Comparison of ENCODE assay signal across 7 mouse cellular contexts in genomic region chr19:5841389-5841946, GRCm38 (mm10). TPM values are rescaled to one million over a fixed set of nuclear protein-coding genes. Genes with fewer than 3 reads are reported as not detected.
DNase-seq lines count a peak whose midpoint lies in the region; ATAC-seq and TF ChIP-seq lines count a peak whose summit lies in the region.

No protein-coding gene starts in this region.

- H3K4me3 ChIP-seq in neural tube, embryonic 13.5 days, result no peak overlapping the region
- H3K4me3 ChIP-seq in bone marrow, adult 2 months (replicated peaks; ENCODE audit: control insufficient read depth, low read depth, low read length), result peak overlapping the region; percentile 41
- peak overlapping the region; percentile 57; the same call in 1 of the 2 replicates for H3K4me3 ChIP-seq in intestine, postnatal 0 days (ENCODE audit: low read depth, low read length)
- peak overlapping the region; percentile 11; the same call in 1 of the 2 replicates for H3K4me3 ChIP-seq in small intestine, adult 2 months (ENCODE audit: low read depth, low read length)
- H3K4me3 ChIP-seq in forebrain, embryonic 14.5 days (ENCODE audit: low read depth, low read length), result no peak overlapping the region

- H3K9ac ChIP-seq in neural tube, embryonic 13.5 days, result no peak overlapping the region
- H3K9ac ChIP-seq in intestine, postnatal 0 days (ENCODE audit: low read depth, low read length), result peak overlapping the region; percentile 27; the same call in 1 of the 2 replicates
- no peak overlapping the region; the same call in 1 of the 2 replicates for H3K9ac ChIP-seq in forebrain, embryonic 14.5 days (ENCODE audit: low read length)

- ATAC-seq in neural tube, embryonic 13.5 days (ENCODE audit: low read depth), result no peak
- peak; percentile 4; the same call in 1 of the 2 replicates for ATAC-seq in intestine, postnatal 0 days
- no peak for ATAC-seq in forebrain, embryonic 14.5 days

- no peak for TF ChIP-seq CTCF in bone marrow, adult 2 months (IDR thresholded peaks at IDR 0.05; ENCODE audit: control insufficient read depth, insufficient read depth, low read length)
- no peak for TF ChIP-seq CTCF in intestine, postnatal 0 days (IDR thresholded peaks at IDR 0.05; ENCODE audit: low read depth)
- no peak for TF ChIP-seq CTCF in small intestine, adult 2 months (IDR thresholded peaks at IDR 0.05; ENCODE audit: extremely low read depth, insufficient read length, insufficient replicate concordance, low read depth, low read length)

- H3K36me3 ChIP-seq in neural tube, embryonic 13.5 days, result no peaks in the 10 kb centered on the region
- H3K36me3 ChIP-seq in intestine, postnatal 0 days (ENCODE audit: control insufficient read depth, insufficient read depth), result no peaks in the 10 kb centered on the region
- H3K36me3 ChIP-seq in small intestine, adult 2 months (ENCODE audit: control insufficient read depth, insufficient read depth, low read length), result peaks cover 16% of the 10 kb centered on the region
- no peaks in the 10 kb centered on the region for H3K36me3 ChIP-seq in forebrain, embryonic 14.5 days (ENCODE audit: control insufficient read depth, insufficient read depth, low read length)

- peaks cover 53% of the 10 kb centered on the region for H3K4me1 ChIP-seq in neural tube, embryonic 13.5 days (replicated peaks)
- peaks cover 2% of the 10 kb centered on the region; the same call in 1 of the 2 replicates for H3K4me1 ChIP-seq in bone marrow, adult 2 months (ENCODE audit: control insufficient read depth, insufficient read depth, low read length)
- no peaks in the 10 kb centered on the region for H3K4me1 ChIP-seq in intestine, postnatal 0 days (replicated peaks; ENCODE audit: control insufficient read depth, insufficient read depth, low read length)
- H3K4me1 ChIP-seq in small intestine, adult 2 months (ENCODE audit: control insufficient read depth, insufficient read depth, insufficient read length, low read length), result peaks cover 7% of the 10 kb centered on the region
- H3K4me1 ChIP-seq in forebrain, embryonic 14.5 days (ENCODE audit: control insufficient read depth, insufficient read depth, low read length), result peaks cover 36% of the 10 kb centered on the region

- no peak overlapping the region for H3K27ac ChIP-seq in neural tube, embryonic 13.5 days (replicated peaks)
- H3K27ac ChIP-seq in bone marrow, adult 2 months (ENCODE audit: control insufficient read depth, insufficient read depth, low read depth, low read length, poor library complexity), result peak overlapping the region; percentile 37; the same call in 1 of the 2 replicates
- H3K27ac ChIP-seq in intestine, postnatal 0 days (ENCODE audit: low read depth, low read length), result peak overlapping the region; percentile 54
- H3K27ac ChIP-seq in small intestine, adult 2 months (ENCODE audit: insufficient read depth, low read depth, low read length), result peak overlapping the region; percentile 60
- H3K27ac ChIP-seq in forebrain, embryonic 14.5 days (ENCODE audit: low read depth, low read length), result no peak overlapping the region; the same call in 1 of the 2 replicates

- H3K4me2 ChIP-seq in neural tube, embryonic 13.5 days, result 0 out of 2 replicates have a peak overlapping the region, but pooled peaks have one; percentile 13
- H3K4me2 ChIP-seq in intestine, postnatal 0 days (replicated peaks; ENCODE audit: low read depth), result peak overlapping the region; percentile 68
- H3K4me2 ChIP-seq in forebrain, embryonic 14.5 days (ENCODE audit: low read length), result no peak overlapping the region

- H3K9me3 ChIP-seq in neural tube, embryonic 13.5 days, result no peaks in the 10 kb centered on the region
- no peaks in the 10 kb centered on the region for H3K9me3 ChIP-seq in intestine, postnatal 0 days (ENCODE audit: control insufficient read depth)
- no peaks in the 10 kb centered on the region for H3K9me3 ChIP-seq in forebrain, embryonic 14.5 days (replicated peaks; ENCODE audit: control insufficient read depth, low read length)

- DNase-seq in neural tube, embryonic 10.5 days (ENCODE audit: extremely low spot score, low spot score), result no peak
- DNase-seq in forebrain, embryonic 14.5 days (ENCODE audit: low spot score), result no peak
- DNase-seq in left cerebral cortex, adult 18-20 months (ENCODE audit: low spot score in 2 of 2), result no peak

- WGBS in neural tube, embryonic 13.5 days, result 46% methylated on average over 4 of the region's 4 CpGs
- WGBS in bone marrow, adult 2 months, result 31% methylated on average over 4 of the region's 4 CpGs
- 41% methylated on average over 4 of the region's 4 CpGs for WGBS in intestine, postnatal 0 days
- 31% methylated on average over 4 of the region's 4 CpGs for WGBS in small intestine, adult 2 months
- 66% methylated on average over 4 of the region's 4 CpGs for WGBS in forebrain, embryonic 14.5 days

- no peak for TF ChIP-seq POLR2A in bone marrow, adult 2 months (IDR thresholded peaks at IDR 0.05; ENCODE audit: borderline replicate concordance, control insufficient read depth, low read depth, low read length)
- TF ChIP-seq POLR2A in small intestine, adult 2 months (IDR thresholded peaks at IDR 0.05; ENCODE audit: low read depth, low read length), result peak; percentile 42; the same call in 1 of the 2 replicates

- no peaks in the 10 kb centered on the region for H3K27me3 ChIP-seq in neural tube, embryonic 13.5 days
- H3K27me3 ChIP-seq in intestine, postnatal 0 days (replicated peaks; ENCODE audit: control insufficient read depth, insufficient read depth, low read length), result no peaks in the 10 kb centered on the region
- no peaks in the 10 kb centered on the region for H3K27me3 ChIP-seq in small intestine, adult 2 months (ENCODE audit: control insufficient read depth, insufficient read depth, low read length)
- no peaks in the 10 kb centered on the region for H3K27me3 ChIP-seq in forebrain, embryonic 14.5 days (replicated peaks; ENCODE audit: control insufficient read depth, insufficient read depth, low read length)

RNA-seq across cellular contexts. Expression of gene Frmd8, which starts 33.6 kb away (rescaled TPM):
- polyA plus RNA-seq in neural tube, embryonic 13.5 days (2015; fragmentation: Nextera tagmentation; extraction: Ambion mirVana), result 21.1 and 23.3 TPM in 2 replicates
- 14.3 and 18.1 TPM in 2 replicates for polyA plus RNA-seq in bone marrow, adult 2 months (2011; ENCODE audit: insufficient read depth, insufficient read length, low replicate concordance, missing spikeins)
- 21.7 and 24.0 TPM in 2 replicates for polyA plus RNA-seq in intestine, postnatal 0 days (2015; fragmentation: Nextera tagmentation; extraction: Ambion mirVana)
- 32.1 and 62.1 TPM in 2 replicates for polyA plus RNA-seq in small intestine, adult 2 months (2012; rRNA removed)
- 13.1 and 16.0 TPM in 2 replicates for polyA plus RNA-seq in forebrain, embryonic 14.5 days (2014; fragmentation: Nextera tagmentation; extraction: Ambion mirVana)
- total RNA-seq in left cerebral cortex, adult 18-20 months (2021), result 10 to 100 TPM; 13.5 to 13.6 TPM

RNA-seq across cellular contexts. Expression of gene Slc25a45, which starts 36.1 kb away (rescaled TPM):
- polyA plus RNA-seq in neural tube, embryonic 13.5 days (2015; fragmentation: Nextera tagmentation; extraction: Ambion mirVana), result 1.6 and 2.3 TPM in 2 replicates
- 11.6 and 24.6 TPM in 2 replicates for polyA plus RNA-seq in bone marrow, adult 2 months (2011; ENCODE audit: insufficient read depth, insufficient read length, low replicate concordance, missing spikeins)
- polyA plus RNA-seq in intestine, postnatal 0 days (2015; fragmentation: Nextera tagmentation; extraction: Ambion mirVana), result 3.8 and 4.0 TPM in 2 replicates
- polyA plus RNA-seq in small intestine, adult 2 months (2012; rRNA removed), result 207 and 241 TPM in 2 replicates
- 1.7 TPM in 2 replicates for polyA plus RNA-seq in forebrain, embryonic 14.5 days (2014; fragmentation: Nextera tagmentation; extraction: Ambion mirVana)
- 1 to 10 TPM; 2.3 to 3.2 TPM for total RNA-seq in left cerebral cortex, adult 18-20 months (2021)

RNA-seq across cellular contexts. Expression of gene Tigd3, which starts 52.5 kb away (rescaled TPM):
- polyA plus RNA-seq in neural tube, embryonic 13.5 days (2015; fragmentation: Nextera tagmentation; extraction: Ambion mirVana), result 11.1 and 11.4 TPM in 2 replicates
- 4.4 and 6.4 TPM in 2 replicates for polyA plus RNA-seq in bone marrow, adult 2 months (2011; ENCODE audit: insufficient read depth, insufficient read length, low replicate concordance, missing spikeins)
- polyA plus RNA-seq in intestine, postnatal 0 days (2015; fragmentation: Nextera tagmentation; extraction: Ambion mirVana), result 1.0 and 1.2 TPM in 2 replicates
- polyA plus RNA-seq in small intestine, adult 2 months (2012; rRNA removed), result 0.90 and 2.0 TPM in 2 replicates
- 7.0 and 7.1 TPM in 2 replicates for polyA plus RNA-seq in forebrain, embryonic 14.5 days (2014; fragmentation: Nextera tagmentation; extraction: Ambion mirVana)
- 1 to 10 TPM; 4.1 to 4.2 TPM for total RNA-seq in left cerebral cortex, adult 18-20 months (2021)

Comparison
In these comparisons a context has a peak if more than half of its experiments do, and no peak if none do; other contexts are left out.
1. H3K27ac ChIP-seq: peak in bone marrow, adult 2 months (single experiment), intestine, postnatal 0 days (single experiment) and small intestine, adult 2 months (single experiment); none in neural tube, embryonic 13.5 days (single experiment) and forebrain, embryonic 14.5 days (single experiment).
2. H3K4me3 ChIP-seq: peak in bone marrow, adult 2 months (single experiment), intestine, postnatal 0 days (single experiment) and small intestine, adult 2 months (single experiment); none in neural tube, embryonic 13.5 days (single experiment) and forebrain, embryonic 14.5 days (single experiment).